ENCODE assay signal across 13 mouse cellular contexts in the genomic region with DNA sequence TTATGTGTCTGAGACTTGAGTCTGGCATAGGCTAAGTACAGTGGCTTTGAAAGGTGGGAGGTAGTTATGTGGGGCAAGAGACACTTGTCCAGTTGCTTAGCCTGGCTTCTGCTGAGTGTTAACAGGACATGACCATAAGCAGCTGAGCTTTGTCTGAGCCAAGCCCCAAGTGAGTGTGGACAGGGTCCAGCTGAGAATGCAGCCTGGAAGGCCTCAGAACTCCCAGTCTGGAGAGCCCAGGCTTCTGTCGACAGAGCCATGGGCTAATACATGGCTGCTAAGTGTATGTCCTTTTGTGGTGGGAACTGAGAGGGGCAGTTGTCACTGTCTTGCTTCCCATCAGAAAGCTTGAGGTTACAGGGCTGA. TPM values are rescaled to one million over a fixed set of nuclear protein-coding genes. Genes with fewer than 3 reads are reported as not detected.
DNase-seq lines count a peak whose midpoint lies in the region; ATAC-seq and TF ChIP-seq lines count a peak whose summit lies in the region.
"Had no signal": no experiment of that assay in that cellular context is flagged by ENCODE, and none has a peak within 500 bp of the region (broad histone marks: within the 10 kb centered on the region; RNA-seq: fewer than 3 reads in every experiment).

No protein-coding gene starts in this region.

- peak; percentile 10 to 23 for DNase-seq in kidney, postnatal 4 days
- peak; percentile 81 for DNase-seq in heart, embryonic 10.5 days (ENCODE audit: low spot score)
- peak; percentile 76 for DNase-seq in heart, postnatal 0 days (ENCODE audit: low spot score)
- DNase-seq in lung, postnatal 14 days, result peak; percentile 64
- no peak for DNase-seq in retina, postnatal 1 day
- no peak for DNase-seq in testis, postnatal 14 days (ENCODE audit: low spot score)
- DNase-seq: cerebellum, adult 11 months; liver, postnatal 0 days; right cerebral cortex, postnatal 4 days had no signal

- H3K27me3 ChIP-seq in kidney, embryonic 16.5 days (ENCODE audit: insufficient read depth, low read length), result no peaks in the 10 kb centered on the region
- H3K27me3 ChIP-seq in heart, embryonic 10.5 days (ENCODE audit: insufficient read depth, poor library complexity, severe bottlenecking), result peaks cover 75% of the 10 kb centered on the region
- H3K27me3 ChIP-seq in heart, postnatal 0 days (ENCODE audit: control insufficient read depth, insufficient read depth, low read length), result 0 out of 2 replicates have a peak, but pooled peaks cover 6% of the 10 kb centered on the region
- H3K27me3 ChIP-seq: embryonic facial prominence, embryonic 12.5 days; forebrain, embryonic 13.5 days; stomach, embryonic 15.5 days had no signal

- no peak for ATAC-seq in kidney, embryonic 16.5 days (ENCODE audit: low FRiP score, low TSS enrichment)
- ATAC-seq in heart, postnatal 0 days (ENCODE audit: insufficient read depth, low read depth), result peak; percentile 95
- ATAC-seq: forebrain, embryonic 13.5 days; liver, postnatal 0 days had no signal

- no peaks in the 10 kb centered on the region for H3K36me3 ChIP-seq in kidney, embryonic 16.5 days (ENCODE audit: insufficient read depth, low read length)
- no peaks in the 10 kb centered on the region for H3K36me3 ChIP-seq in heart, embryonic 10.5 days
- H3K36me3 ChIP-seq in heart, postnatal 0 days (replicated peaks; ENCODE audit: control insufficient read depth, insufficient read depth, low read length), result no peaks in the 10 kb centered on the region
- H3K36me3 ChIP-seq: embryonic facial prominence, embryonic 12.5 days; stomach, embryonic 15.5 days had no signal

- no peak for TF ChIP-seq CTCF in heart, postnatal 0 days (IDR thresholded peaks at IDR 0.05; ENCODE audit: low read depth)

- no peak overlapping the region for H3K27ac ChIP-seq in kidney, embryonic 16.5 days (ENCODE audit: low read length)
- no peak overlapping the region for H3K27ac ChIP-seq in heart, embryonic 10.5 days
- H3K27ac ChIP-seq in heart, postnatal 0 days (ENCODE audit: low read depth), result no peak overlapping the region
- H3K27ac ChIP-seq: embryonic facial prominence, embryonic 12.5 days; forebrain, embryonic 13.5 days; stomach, embryonic 15.5 days had no signal

- no peak for TF ChIP-seq EP300 in heart, postnatal 0 days (IDR thresholded peaks at IDR 0.05; ENCODE audit: low read depth)

- no peak overlapping the region for H3K9ac ChIP-seq in kidney, embryonic 16.5 days (replicated peaks; ENCODE audit: low read length)
- no peak overlapping the region for H3K9ac ChIP-seq in heart, postnatal 0 days (replicated peaks; ENCODE audit: low read depth, low read length)
- H3K9ac ChIP-seq: embryonic facial prominence, embryonic 12.5 days; forebrain, embryonic 13.5 days; liver, postnatal 0 days; stomach, embryonic 15.5 days had no signal

- H3K4me1 ChIP-seq in kidney, embryonic 16.5 days (ENCODE audit: insufficient read depth, low read length), result no peaks in the 10 kb centered on the region
- H3K4me1 ChIP-seq in heart, embryonic 10.5 days, result peaks cover 25% of the 10 kb centered on the region
- peaks cover 4% of the 10 kb centered on the region; the same call in 1 of the 2 replicates for H3K4me1 ChIP-seq in heart, postnatal 0 days (ENCODE audit: control insufficient read depth, insufficient read depth)
- H3K4me1 ChIP-seq: stomach, embryonic 15.5 days had no signal

- WGBS in kidney, embryonic 16.5 days, result 59% methylated on average over 1 of the region's 1 CpGs
- 29% methylated on average over 1 of the region's 1 CpGs for WGBS in heart, embryonic 10.5 days
- WGBS in heart, postnatal 0 days, result 21% methylated on average over 1 of the region's 1 CpGs

- no peak overlapping the region for H3K4me2 ChIP-seq in kidney, embryonic 16.5 days (replicated peaks; ENCODE audit: low read depth, low read length)
- no peak overlapping the region for H3K4me2 ChIP-seq in heart, postnatal 0 days (ENCODE audit: low read depth, low read length)
- H3K4me2 ChIP-seq: embryonic facial prominence, embryonic 12.5 days; forebrain, embryonic 13.5 days; stomach, embryonic 15.5 days had no signal

- H3K9me3 ChIP-seq in kidney, embryonic 16.5 days (ENCODE audit: low read length), result no peaks in the 10 kb centered on the region
- no peaks in the 10 kb centered on the region for H3K9me3 ChIP-seq in heart, embryonic 10.5 days
- H3K9me3 ChIP-seq in heart, postnatal 0 days (replicated peaks; ENCODE audit: control insufficient read depth, low read length), result no peaks in the 10 kb centered on the region
- H3K9me3 ChIP-seq: embryonic facial prominence, embryonic 12.5 days; forebrain, embryonic 13.5 days; stomach, embryonic 15.5 days had no signal

- H3K4me3 ChIP-seq in kidney, embryonic 16.5 days (ENCODE audit: low read length), result no peak overlapping the region
- H3K4me3 ChIP-seq in heart, embryonic 10.5 days, result no peak overlapping the region
- H3K4me3 ChIP-seq in heart, postnatal 0 days (ENCODE audit: low read depth, low read length), result no peak overlapping the region
- H3K4me3 ChIP-seq: embryonic facial prominence, embryonic 12.5 days; forebrain, embryonic 13.5 days; stomach, embryonic 15.5 days had no signal

RNA-seq across cellular contexts. Expression of a gene that starts 37.1 kb away (rescaled TPM):
- 0.63 and 0.71 TPM in 2 replicates for polyA plus RNA-seq in kidney, embryonic 16.5 days (2015; fragmentation: Nextera tagmentation; extraction: Ambion mirVana)
- 10.8 and 14.0 TPM in 2 replicates for polyA plus RNA-seq in heart, embryonic 10.5 days (2016; fragmentation: Nextera tagmentation; extraction: Ambion mirVana)
- total RNA-seq in heart, postnatal 0 days (2014; rRNA removed; ENCODE audit: low replicate concordance), result 4.0 TPM in 1 of 2 replicates, not detected in the other
- polyA plus RNA-seq in heart, postnatal 0 days (2015; fragmentation: Nextera tagmentation; extraction: Ambion mirVana), result 3.4 and 3.6 TPM in 2 replicates
- polyA plus RNA-seq: liver, postnatal 0 days had no signal

Comparison
In these comparisons a context has a peak if more than half of its experiments do, and no peak if none do; other contexts are left out.
1. DNase-seq: peak in kidney, postnatal 4 days (2 of 2), heart, embryonic 10.5 days (single experiment), heart, postnatal 0 days (single experiment) and lung, postnatal 14 days (single experiment); none in retina, postnatal 1 day (single experiment) and testis, postnatal 14 days (single experiment).